Mouse (Mus musculus): ENCODE results near the gene Ints2. TPM values are rescaled to one million over a fixed set of nuclear protein-coding genes. Genes with fewer than 3 reads are reported as not detected.

Gene Ints2
- polyA plus RNA-seq, 1 experiment from 2014 or later, result 21.6 TPM

Other genes starting within 250 kb of the Ints2 start
- gene Brip1, start 56.4 kb downstream of the Ints2 start, polyA plus RNA-seq (2015; fragmentation: Nextera tagmentation; extraction: Ambion mirVana), result 9.0 and 10.2 TPM in 2 replicates
- 7.0 and 9.0 TPM in 2 replicates for gene Med13, start 100.0 kb upstream of the Ints2 start, polyA plus RNA-seq (2015; fragmentation: Nextera tagmentation; extraction: Ambion mirVana)
- gene Rnft1, start 227.1 kb upstream of the Ints2 start, polyA plus RNA-seq (2015; fragmentation: Nextera tagmentation; extraction: Ambion mirVana), result 56.3 and 61.3 TPM in 2 replicates